Mouse (Mus musculus): ENCODE measurements around the gene Mylip. TPM values are rescaled to one million over a fixed set of nuclear protein-coding genes. Genes with fewer than 3 reads are reported as not detected.

The Mylip gene
- total and polyA plus RNA-seq, 2 experiments from 2014 or later, result 3.7 to 16.6 TPM

- ATAC-seq (ENCODE audit: low FRiP score) (no peak), DNase-seq (ENCODE audit: low spot score) (no peak)
- no peaks in the 10 kb centered on the region for H3K4me1 ChIP-seq (ENCODE audit: insufficient read depth, low read length)
- no peaks in the 10 kb centered on the region for H3K9me3 ChIP-seq (ENCODE audit: low read length)
- no peak overlapping the region for H3K4me2 ChIP-seq (ENCODE audit: low read depth, low read length, poor library complexity, severe bottlenecking)
- no peak overlapping the region for H3K27ac ChIP-seq (ENCODE audit: low read depth, low read length)
- no peak for TF ChIP-seq CTCF (IDR thresholded peaks at IDR 0.05)
- H3K36me3 ChIP-seq (ENCODE audit: insufficient read depth, low read length), result no peaks in the 10 kb centered on the region
- H3K9ac ChIP-seq (replicated peaks; ENCODE audit: low read length, poor library complexity, severe bottlenecking), result no peak overlapping the region
- WGBS, result 72% methylated on average over 8 of the region's 8 CpGs
- no peak overlapping the region for H3K4me3 ChIP-seq (ENCODE audit: low read depth, low read length)
- H3K27me3 ChIP-seq (ENCODE audit: insufficient read depth, low read length), result no peaks in the 10 kb centered on the region
These were observed 53.5 kb downstream of the Mylip start for GRCm38 (mm10) chr13:45442918-45443535.

- Histone ChIP-seq H3K27ac (ENCODE audit: low read depth, low read length) (no peak overlapping the region), H3K9me3 (ENCODE audit: low read length) (no peaks in the 10 kb centered on the region), H3K4me2 (ENCODE audit: low read depth, low read length, poor library complexity, severe bottlenecking) (no peak overlapping the region), H3K4me3 (ENCODE audit: low read depth, low read length) (no peak overlapping the region), H3K4me1 (ENCODE audit: insufficient read depth, low read length) (no peaks in the 10 kb centered on the region), H3K36me3 (ENCODE audit: insufficient read depth, low read length) (no peaks in the 10 kb centered on the region), H3K9ac (replicated peaks; ENCODE audit: low read length, poor library complexity, severe bottlenecking) (no peak overlapping the region), H3K27me3 (ENCODE audit: insufficient read depth, low read length) (no peaks in the 10 kb centered on the region)
- TF ChIP-seq CTCF (IDR thresholded peaks at IDR 0.05), result no peak
- 67% methylated on average over 8 of the region's 8 CpGs for WGBS
- DNase-seq (ENCODE audit: low spot score) (no peak), ATAC-seq (ENCODE audit: low FRiP score) (no peak)
These were observed 54.7 kb downstream of the Mylip start for GRCm38 (mm10) chr13:45444220-45444619.

GRCm38 (mm10) chr13:45444652-45445051 is 55.1 kb downstream of the Mylip start:
- no peak for DNase-seq (ENCODE audit: low spot score)
- H3K36me3 ChIP-seq (ENCODE audit: insufficient read depth, low read length), result no peaks in the 10 kb centered on the region
- H3K4me2 ChIP-seq (ENCODE audit: low read depth, low read length, poor library complexity, severe bottlenecking), result no peak overlapping the region
- no peaks in the 10 kb centered on the region for H3K9me3 ChIP-seq (ENCODE audit: low read length)
- TF ChIP-seq CTCF (IDR thresholded peaks at IDR 0.05), result no peak
- no peak for ATAC-seq (ENCODE audit: low FRiP score)
- no peak overlapping the region for H3K27ac ChIP-seq (ENCODE audit: low read depth, low read length)
- no peak overlapping the region for H3K4me3 ChIP-seq (ENCODE audit: low read depth, low read length)
- no peaks in the 10 kb centered on the region for H3K27me3 ChIP-seq (ENCODE audit: insufficient read depth, low read length)
- 63% methylated on average over 9 of the region's 9 CpGs for WGBS
- no peaks in the 10 kb centered on the region for H3K4me1 ChIP-seq (ENCODE audit: insufficient read depth, low read length)
- no peak overlapping the region for H3K9ac ChIP-seq (replicated peaks; ENCODE audit: low read length, poor library complexity, severe bottlenecking)

- no peaks in the 10 kb centered on the region for H3K36me3 ChIP-seq (ENCODE audit: insufficient read depth, low read length)
- no peak overlapping the region for H3K9ac ChIP-seq (replicated peaks; ENCODE audit: low read length, poor library complexity, severe bottlenecking)
- H3K9me3 ChIP-seq (ENCODE audit: low read length), result no peaks in the 10 kb centered on the region
- no peak overlapping the region for H3K27ac ChIP-seq (ENCODE audit: low read depth, low read length)
- 86% methylated on average over 1 of the region's 1 CpGs for WGBS
- no peaks in the 10 kb centered on the region for H3K27me3 ChIP-seq (ENCODE audit: insufficient read depth, low read length)
- H3K4me1 ChIP-seq (ENCODE audit: insufficient read depth, low read length), result no peaks in the 10 kb centered on the region
- H3K4me3 ChIP-seq (ENCODE audit: low read depth, low read length), result no peak overlapping the region
- no peak overlapping the region for H3K4me2 ChIP-seq (ENCODE audit: low read depth, low read length, poor library complexity, severe bottlenecking)
- ATAC-seq (ENCODE audit: low FRiP score) (no peak), DNase-seq (ENCODE audit: low spot score) (no peak)
- no peak for TF ChIP-seq CTCF (IDR thresholded peaks at IDR 0.05)
These were observed 57.1 kb downstream of the Mylip start for GRCm38 (mm10) chr13:45446636-45447035.

- no peak for ATAC-seq (ENCODE audit: low FRiP score)
- no peak for DNase-seq (ENCODE audit: low spot score)
- no peak overlapping the region for H3K27ac ChIP-seq (ENCODE audit: low read depth, low read length)
- no peaks in the 10 kb centered on the region for H3K4me1 ChIP-seq (ENCODE audit: insufficient read depth, low read length)
- no peak overlapping the region for H3K4me2 ChIP-seq (ENCODE audit: low read depth, low read length, poor library complexity, severe bottlenecking)
- 46% methylated on average over 7 of the region's 7 CpGs for WGBS
- no peak for TF ChIP-seq CTCF (IDR thresholded peaks at IDR 0.05)
- H3K9me3 ChIP-seq (ENCODE audit: low read length), result no peaks in the 10 kb centered on the region
- H3K36me3 ChIP-seq (ENCODE audit: insufficient read depth, low read length), result no peaks in the 10 kb centered on the region
- no peak overlapping the region for H3K9ac ChIP-seq (replicated peaks; ENCODE audit: low read length, poor library complexity, severe bottlenecking)
- H3K27me3 ChIP-seq (ENCODE audit: insufficient read depth, low read length), result no peaks in the 10 kb centered on the region
- H3K4me3 ChIP-seq (ENCODE audit: low read depth, low read length), result no peak overlapping the region
These were observed 62.9 kb downstream of the Mylip start for GRCm38 (mm10) chr13:45452437-45452836.

GRCm38 (mm10) chr13:45453033-45453432 is 63.5 kb downstream of the Mylip start:
- no peaks in the 10 kb centered on the region for H3K4me1 ChIP-seq (ENCODE audit: insufficient read depth, low read length)
- no peak for ATAC-seq (ENCODE audit: low FRiP score)
- no peak for TF ChIP-seq CTCF (IDR thresholded peaks at IDR 0.05)
- H3K36me3 ChIP-seq (ENCODE audit: insufficient read depth, low read length), result no peaks in the 10 kb centered on the region
- no peak overlapping the region for H3K9ac ChIP-seq (replicated peaks; ENCODE audit: low read length, poor library complexity, severe bottlenecking)
- no peak for DNase-seq (ENCODE audit: low spot score)
- H3K27ac ChIP-seq (ENCODE audit: low read depth, low read length), result no peak overlapping the region
- no peak overlapping the region for H3K4me3 ChIP-seq (ENCODE audit: low read depth, low read length)
- no peaks in the 10 kb centered on the region for H3K9me3 ChIP-seq (ENCODE audit: low read length)
- WGBS, result 82% methylated on average over 9 of the region's 9 CpGs
- no peak overlapping the region for H3K4me2 ChIP-seq (ENCODE audit: low read depth, low read length, poor library complexity, severe bottlenecking)
- no peaks in the 10 kb centered on the region for H3K27me3 ChIP-seq (ENCODE audit: insufficient read depth, low read length)

All from midbrain, postnatal 0 days (tissue).